Mouse (Mus musculus): Measurements from ENCODE around the gene Cln3. TPM values are rescaled to one million over a fixed set of nuclear protein-coding genes. Genes with fewer than 3 reads are reported as not detected.

Cln3 gene
- total RNA-seq, 2 experiments from 2014 or later, result 26.2 to 26.7 TPM

DNA sequence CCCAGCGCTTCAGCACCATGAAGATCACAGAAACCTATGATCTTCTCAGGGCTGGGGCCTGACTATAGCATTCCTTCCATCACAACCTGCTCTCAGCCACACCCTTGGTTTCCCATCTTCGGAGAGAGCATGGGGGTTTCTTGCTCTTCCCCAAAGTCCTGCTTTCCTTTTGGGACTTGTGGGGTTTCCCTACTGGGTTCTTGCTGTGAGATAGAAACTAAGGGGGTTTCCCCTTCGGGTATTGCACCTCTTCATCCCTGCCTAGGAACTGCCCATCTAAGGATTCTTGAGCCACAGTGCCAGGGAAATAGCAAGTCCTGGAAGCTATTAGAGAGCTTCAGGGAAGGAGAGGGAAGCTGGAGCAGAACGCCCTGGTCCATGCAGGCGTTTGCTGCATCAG, 10.3 kb upstream of the Cln3 start:
- DNase-seq (ENCODE audit: low spot score in 2 of 2), result no peak

GRCm38 (mm10) chr7:126594862-126595561, 9.4 kb upstream of the Cln3 start, which contains the start of gene Il27:
Gene Il27 (minus strand): TSS chr7:126594941.
- no peak for DNase-seq (ENCODE audit: low spot score in 2 of 2)

- peak; percentile 28 to 48 for DNase-seq (ENCODE audit: low spot score in 2 of 2)
Measured at GRCm38 (mm10) chr7:126587779-126588178, 2.2 kb upstream of the Cln3 start.

DNA sequence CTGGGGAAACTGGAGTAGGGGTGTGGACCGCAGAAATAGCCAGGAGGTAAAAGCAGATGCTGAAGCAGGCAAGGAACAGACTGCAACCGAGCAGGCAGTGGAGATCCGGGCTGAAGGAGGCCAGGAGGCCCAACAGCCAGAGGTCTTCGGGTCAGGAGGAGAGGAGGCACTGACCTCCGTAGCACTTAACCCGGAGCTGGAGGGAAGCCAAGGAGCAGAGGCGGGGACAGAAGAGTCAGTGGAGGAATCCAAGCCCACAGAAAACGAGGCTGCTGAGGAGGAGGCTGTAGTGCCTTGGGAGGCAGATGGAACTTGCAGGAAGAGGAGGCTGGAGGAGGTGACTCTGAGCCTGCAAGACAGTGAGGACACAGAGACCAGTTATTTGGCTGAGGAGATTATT, 1.2 kb upstream of the Cln3 start:
- DNase-seq (ENCODE audit: low spot score in 2 of 2), result no peak

DNA sequence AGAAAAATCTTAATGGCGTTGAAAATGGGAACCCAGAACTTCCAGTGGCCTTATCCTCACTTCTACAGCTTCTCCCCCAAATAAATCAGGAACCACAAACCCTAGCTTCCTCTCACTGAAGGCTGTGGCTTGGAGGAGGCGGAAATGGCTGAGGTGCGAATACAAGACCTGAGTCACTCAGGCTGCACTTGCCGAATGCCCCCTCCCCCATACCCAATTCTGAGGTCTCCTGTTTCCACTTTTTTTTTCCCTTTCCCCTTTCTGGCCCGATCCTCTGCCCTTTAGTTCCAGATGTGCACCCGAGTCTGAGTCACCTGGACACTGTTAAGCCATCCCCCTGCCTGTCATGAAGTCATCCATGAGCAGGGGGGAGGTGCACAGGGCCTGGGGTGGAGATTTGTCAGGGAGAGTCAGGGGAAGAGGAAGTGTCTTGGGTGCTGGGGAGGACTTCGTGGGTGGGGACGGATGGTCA, 1.1 kb downstream of the Cln3 start, which contains the start of gene Apobr:
Gene Apobr (plus strand): TSS at position 437 of the 472 bp plus-strand sequence.
- peak in 1 of 2 experiments; percentile 15 for DNase-seq (ENCODE audit: low spot score in 2 of 2)

- no peak for DNase-seq (ENCODE audit: low spot score in 2 of 2)
Measured at GRCm38 (mm10) chr7:126583761-126584160, 1.9 kb downstream of the Cln3 start.

DNA sequence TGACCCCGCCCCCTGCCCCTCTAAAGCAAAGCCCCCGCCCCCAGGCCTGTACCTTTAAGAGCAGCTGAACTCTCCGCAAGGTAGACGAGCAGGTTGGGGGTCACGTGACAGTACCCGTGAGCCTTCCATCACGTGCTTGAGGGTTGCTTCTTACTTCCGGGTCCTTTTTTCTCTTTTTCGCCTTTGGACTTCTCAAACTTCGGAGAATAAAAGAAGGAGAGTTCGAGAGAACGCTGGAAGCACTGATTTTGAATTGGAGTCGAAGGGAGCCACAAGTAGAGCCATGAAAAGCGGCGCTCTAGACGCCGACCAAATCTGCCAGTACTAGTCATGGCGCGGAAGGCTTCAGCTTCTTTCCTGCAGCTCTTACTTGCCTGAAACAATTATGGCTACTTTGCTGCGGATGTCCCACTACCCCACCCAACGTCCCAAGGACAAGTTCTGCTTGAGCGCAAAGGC, 2.3 kb downstream of the Cln3 start:
- DNase-seq (ENCODE audit: low spot score in 2 of 2), result peak; percentile 80 to 81

DNA sequence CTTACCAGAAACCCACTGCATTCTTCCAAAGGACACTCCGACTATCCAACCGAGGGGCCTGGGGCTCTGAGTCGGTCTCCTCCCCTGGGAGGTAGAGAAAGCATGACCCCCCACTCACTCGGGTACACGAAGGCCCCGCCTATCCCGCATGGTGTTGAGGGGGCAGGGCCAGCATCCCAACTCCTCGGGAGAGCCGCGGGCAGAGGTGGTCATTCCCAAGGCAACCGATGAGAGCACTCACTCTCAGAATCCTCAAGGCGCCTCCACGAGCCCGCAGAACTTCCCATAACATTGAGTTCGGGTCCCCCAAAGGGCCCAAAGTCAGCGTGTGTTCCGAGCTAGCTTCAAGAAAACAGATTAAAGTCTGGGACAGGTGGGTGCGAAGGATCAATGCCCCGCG, 2.9 kb downstream of the Cln3 start:
- peak in 1 of 2 experiments; percentile 10 for DNase-seq (ENCODE audit: low spot score in 2 of 2)

- DNase-seq (ENCODE audit: low spot score in 2 of 2), result no peak
Measured at GRCm38 (mm10) chr7:126581661-126582060, 4.0 kb downstream of the Cln3 start.

- DNase-seq (ENCODE audit: low spot score in 2 of 2), result peak; percentile 43 to 47
Measured at GRCm38 (mm10) chr7:126579172-126579571, 6.4 kb downstream of the Cln3 start.

GRCm38 (mm10) chr7:126576946-126577345, 8.7 kb downstream of the Cln3 start:
- DNase-seq (ENCODE audit: low spot score in 2 of 2), result peak; percentile 25 to 46

- DNase-seq (ENCODE audit: low spot score in 2 of 2), result peak; percentile 88 to 89
Measured at GRCm38 (mm10) chr7:126566094-126566765, 19.4 kb downstream of the Cln3 start, which contains the start of gene Eif3c. Gene Eif3c (minus strand): TSS chr7:126566411.

- no peak for DNase-seq (ENCODE audit: low spot score in 2 of 2)
Measured at GRCm38 (mm10) chr7:126565693-126566092, 19.9 kb downstream of the Cln3 start.

GRCm38 (mm10) chr7:126556635-126557034, 29.0 kb downstream of the Cln3 start:
- no peak for DNase-seq (ENCODE audit: low spot score in 2 of 2)

DNA sequence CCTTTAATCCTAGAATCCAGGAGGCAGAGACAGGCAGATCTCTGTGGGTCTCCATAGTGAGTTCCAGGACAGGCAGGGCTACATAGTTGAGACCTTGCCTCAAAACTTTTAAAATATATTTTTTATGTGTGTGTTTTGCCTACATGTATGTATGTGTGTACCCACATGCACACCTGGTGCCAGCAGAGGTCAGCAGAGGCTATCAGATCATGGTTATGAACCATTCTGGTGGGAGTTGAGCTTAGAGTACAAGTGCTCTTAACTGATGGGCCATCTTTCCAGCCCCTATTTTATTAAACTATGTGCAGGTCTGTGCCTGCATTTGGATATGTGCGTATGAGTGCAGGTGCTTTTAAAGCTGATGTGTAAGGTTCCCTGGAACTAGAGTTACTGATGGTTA, 30.8 kb downstream of the Cln3 start:
- no peak for DNase-seq (ENCODE audit: low spot score in 2 of 2)

GRCm38 (mm10) chr7:126545631-126546030, 40.0 kb downstream of the Cln3 start:
- DNase-seq (ENCODE audit: low spot score in 2 of 2), result no peak

- DNase-seq (ENCODE audit: low spot score in 2 of 2), result no peak
Measured at GRCm38 (mm10) chr7:126541661-126542060, 44.0 kb downstream of the Cln3 start.

GRCm38 (mm10) chr7:126537820-126538585, 47.6 kb downstream of the Cln3 start:
- DNase-seq (ENCODE audit: low spot score in 2 of 2), result no peak

DNA sequence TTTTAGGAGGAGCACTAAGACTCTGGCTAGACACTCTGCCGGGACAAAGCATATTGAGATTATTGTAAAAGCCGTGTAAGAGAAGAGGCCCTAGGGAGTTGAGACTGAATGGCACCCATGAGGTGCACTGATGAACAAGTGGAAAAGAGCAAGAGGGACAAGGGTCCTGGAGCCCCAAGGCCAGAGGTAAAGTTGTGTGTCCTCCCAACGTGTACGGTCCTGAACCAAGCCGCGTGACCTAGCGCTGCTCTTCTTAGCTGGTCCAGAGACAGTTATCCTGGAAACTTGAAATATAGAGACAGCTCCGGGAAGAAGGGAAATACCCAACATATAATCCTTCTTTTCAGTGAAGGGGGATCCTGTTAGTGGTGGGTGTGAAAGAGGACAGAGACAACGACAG, 49.2 kb downstream of the Cln3 start:
- DNase-seq (ENCODE audit: low spot score in 2 of 2), result no peak

- DNase-seq (ENCODE audit: low spot score in 2 of 2), result no peak
Measured at GRCm38 (mm10) chr7:126535766-126536165, 49.9 kb downstream of the Cln3 start.

GRCm38 (mm10) chr7:126533434-126533833, 52.2 kb downstream of the Cln3 start:
- DNase-seq (ENCODE audit: low spot score in 2 of 2), result no peak

Measured in left cerebral cortex, adult 18-20 months (tissue).